Mouse (Mus musculus): ENCODE measurements around the gene Slc16a4. TPM values are rescaled to one million over a fixed set of nuclear protein-coding genes. Genes with fewer than 3 reads are reported as not detected.
A peak's percentile ranks its signal among the peaks of the same experiment; 100 is the strongest.

Gene Slc16a4
- polyA plus RNA-seq, 1 experiment: not detected

GRCm38 (mm10) chr3:107355618-107356260 is 64.7 kb downstream of the Slc16a4 start:
- TF ChIP-seq CTCF (IDR thresholded peaks at IDR 0.05; ENCODE audit: low read depth, low read length): no peak
- no peak for TF ChIP-seq POLR2A (IDR thresholded peaks at IDR 0.05; ENCODE audit: borderline replicate concordance, low read depth, low read length)
- no peak overlapping the region for H3K27ac ChIP-seq (ENCODE audit: insufficient read depth, low read depth, low read length)
- peaks cover 6% of the 10 kb centered on the region for H3K4me1 ChIP-seq (ENCODE audit: control insufficient read depth, insufficient read depth, low read length)
- H3K4me3 ChIP-seq (ENCODE audit: insufficient read depth, low read length): no peak overlapping the region

GRCm38 (mm10) chr3:107356964-107357441 is 66.0 kb downstream of the Slc16a4 start:
- H3K27ac ChIP-seq (ENCODE audit: insufficient read depth, low read depth, low read length): no peak overlapping the region
- TF ChIP-seq POLR2A (IDR thresholded peaks at IDR 0.05; ENCODE audit: borderline replicate concordance, low read depth, low read length) (no peak), CTCF (IDR thresholded peaks at IDR 0.05; ENCODE audit: low read depth, low read length) (peak; percentile 90)
- H3K4me3 ChIP-seq (ENCODE audit: insufficient read depth, low read length): peak overlapping the region; percentile 22

DNA sequence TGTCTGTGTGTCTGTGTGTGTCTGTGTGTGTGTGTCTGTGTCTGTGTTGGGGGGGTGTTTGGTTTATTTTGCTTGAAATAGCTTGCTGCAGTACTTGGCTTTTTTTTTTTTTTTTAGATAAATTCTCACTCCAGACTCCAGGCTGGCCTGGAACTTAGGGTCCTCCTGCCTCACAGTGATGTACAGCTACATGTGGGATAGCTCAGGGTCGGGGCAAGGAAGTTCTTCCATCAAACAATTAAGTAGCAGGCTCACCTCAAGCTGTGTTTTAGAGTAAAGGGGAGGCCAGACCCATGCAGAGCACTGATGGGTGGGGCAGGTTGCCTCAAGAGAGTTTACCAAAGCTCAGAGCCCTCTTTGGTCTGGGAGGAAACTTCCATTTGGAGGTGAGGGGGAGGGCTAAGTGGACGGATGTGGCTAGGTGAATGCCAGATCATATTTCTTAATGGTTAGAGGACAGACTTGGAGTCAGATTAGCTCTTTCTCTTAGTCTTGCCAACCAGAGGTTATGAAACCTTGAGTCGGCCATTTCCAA is 66.7 kb downstream of the Slc16a4 start:
- H3K4me3 ChIP-seq (ENCODE audit: insufficient read depth, low read length): no peak overlapping the region
- TF ChIP-seq POLR2A (IDR thresholded peaks at IDR 0.05; ENCODE audit: borderline replicate concordance, low read depth, low read length) (no peak), CTCF (IDR thresholded peaks at IDR 0.05; ENCODE audit: low read depth, low read length) (no peak)
- no peak overlapping the region for H3K27ac ChIP-seq (ENCODE audit: insufficient read depth, low read depth, low read length)
- peaks cover 7% of the 10 kb centered on the region for H3K4me1 ChIP-seq (ENCODE audit: control insufficient read depth, insufficient read depth, low read length)

More at GRCm38 (mm10) chr3:107356964-107357441, 66.0 kb downstream of the Slc16a4 start:
- peaks cover 7% of the 10 kb centered on the region for H3K4me1 ChIP-seq (ENCODE audit: control insufficient read depth, insufficient read depth, low read length)

DNA sequence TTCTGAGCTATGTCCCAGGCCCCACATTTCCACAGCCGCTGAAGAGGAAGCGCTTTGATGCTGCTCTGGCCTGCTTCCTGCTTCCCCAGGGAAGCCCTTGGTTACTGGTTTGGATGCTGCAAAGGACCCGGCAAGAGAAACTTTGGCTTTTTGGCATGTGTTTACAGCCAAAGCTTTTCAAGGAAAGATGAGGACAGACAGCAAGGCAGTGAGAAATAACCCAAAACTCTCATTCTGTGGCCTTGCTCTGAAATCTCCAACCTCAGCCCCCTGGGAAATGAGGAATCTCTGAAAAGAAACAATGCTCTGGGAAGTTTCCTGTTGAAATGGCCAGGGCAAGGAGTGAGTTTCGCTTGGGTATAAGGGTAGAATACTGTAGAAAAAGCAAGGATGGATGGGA is 69.3 kb downstream of the Slc16a4 start:
- peaks cover 7% of the 10 kb centered on the region for H3K4me1 ChIP-seq (ENCODE audit: control insufficient read depth, insufficient read depth, low read length)
- H3K27ac ChIP-seq (ENCODE audit: insufficient read depth, low read depth, low read length): no peak overlapping the region
- no peak for TF ChIP-seq POLR2A (IDR thresholded peaks at IDR 0.05; ENCODE audit: borderline replicate concordance, low read depth, low read length)
- no peak for TF ChIP-seq CTCF (IDR thresholded peaks at IDR 0.05; ENCODE audit: low read depth, low read length)
- no peak overlapping the region for H3K4me3 ChIP-seq (ENCODE audit: insufficient read depth, low read length)

Other genes with a start within 250 kb of the Slc16a4 start
- gene Kcna2, start 190.1 kb upstream of the Slc16a4 start, polyA plus RNA-seq (2012; ENCODE audit: insufficient read depth, insufficient read length, missing spikeins): not detected in 2 replicates
- not detected in 2 replicates for gene Kcna10, start 108.2 kb upstream of the Slc16a4 start, polyA plus RNA-seq (2012; ENCODE audit: insufficient read depth, insufficient read length, missing spikeins)
- not detected in 2 replicates for gene Cym, start 69.5 kb upstream of the Slc16a4 start, polyA plus RNA-seq (2012; ENCODE audit: insufficient read depth, insufficient read length, missing spikeins)
- not detected in 2 replicates for gene A630076J17Rik, start 60.6 kb upstream of the Slc16a4 start, polyA plus RNA-seq (2012; ENCODE audit: insufficient read depth, insufficient read length, missing spikeins)
- not detected in 2 replicates for gene Prok1, start 51.5 kb upstream of the Slc16a4 start, polyA plus RNA-seq (2012; ENCODE audit: insufficient read depth, insufficient read length, missing spikeins)
- gene Lamtor5, start 12.4 kb upstream of the Slc16a4 start, polyA plus RNA-seq (2012; ENCODE audit: insufficient read depth, insufficient read length, missing spikeins): 130 and 131 TPM in 2 replicates
- gene Rbm15, start 42.4 kb downstream of the Slc16a4 start, polyA plus RNA-seq (2012; ENCODE audit: insufficient read depth, insufficient read length, missing spikeins): 16.0 and 16.9 TPM in 2 replicates
- not detected in 2 replicates for gene Kcnc4, start 168.3 kb downstream of the Slc16a4 start, polyA plus RNA-seq (2012; ENCODE audit: insufficient read depth, insufficient read length, missing spikeins)
- not detected in 2 replicates for gene Slc6a17, start 226.8 kb downstream of the Slc16a4 start, polyA plus RNA-seq (2012; ENCODE audit: insufficient read depth, insufficient read length, missing spikeins)

Data from bone marrow macrophage, adult 2 months (primary cell).